8 mouse cellular contexts compared by ENCODE assay signal in genomic region chr16:13371740-13372287, GRCm38 (mm10).
A peak's percentile ranks its signal among the peaks of the same experiment; 100 is the strongest.
DNase-seq lines count a peak whose midpoint lies in the region; ATAC-seq and TF ChIP-seq lines count a peak whose summit lies in the region.

No protein-coding gene starts in this region.

- H3K9me3 ChIP-seq in embryonic facial prominence, embryonic 11.5 days (replicated peaks; ENCODE audit: control insufficient read depth, low read length): no peaks in the 10 kb centered on the region
- H3K9me3 ChIP-seq in intestine, postnatal 0 days (ENCODE audit: control insufficient read depth): no peaks in the 10 kb centered on the region

- no peak overlapping the region for H3K4me2 ChIP-seq in embryonic facial prominence, embryonic 11.5 days (ENCODE audit: low read depth, low read length)
- H3K4me2 ChIP-seq in intestine, postnatal 0 days (replicated peaks; ENCODE audit: low read depth): peak overlapping the region; percentile 24; the same call in 1 of the 2 replicates

- ATAC-seq in embryonic facial prominence, embryonic 11.5 days (replicated peaks; ENCODE audit: insufficient number of reproducible peaks, low FRiP score, low TSS enrichment, low read depth): peak; percentile 52; the same call in 1 of the 2 replicates
- ATAC-seq in intestine, postnatal 0 days: peak; percentile 73
- peak; percentile 85 for ATAC-seq in megakaryocyte progenitor cell, adult 5-6 weeks (replicated peaks; ENCODE audit: poor library complexity)
- no peak for ATAC-seq in erythroblast, adult 5-6 weeks (replicated peaks; ENCODE audit: low FRiP score, poor library complexity, severe bottlenecking)

- no peaks in the 10 kb centered on the region for H3K4me1 ChIP-seq in embryonic facial prominence, embryonic 11.5 days (ENCODE audit: control insufficient read depth, insufficient read depth, low read length)
- H3K4me1 ChIP-seq in intestine, postnatal 0 days (replicated peaks; ENCODE audit: control insufficient read depth, insufficient read depth, low read length): no peaks in the 10 kb centered on the region

- 31% methylated on average over 11 of the region's 11 CpGs for WGBS in embryonic facial prominence, embryonic 11.5 days
- WGBS in intestine, postnatal 0 days: 12% methylated on average over 11 of the region's 11 CpGs

- intact Hi-C loops in left cerebral cortex, postnatal 25 days (cut with DNase I): no loop called here

- H3K36me3 ChIP-seq in embryonic facial prominence, embryonic 11.5 days (replicated peaks; ENCODE audit: control insufficient read depth, insufficient read depth, low read depth, low read length): no peaks in the 10 kb centered on the region
- no peaks in the 10 kb centered on the region; the same call in 1 of the 2 replicates for H3K36me3 ChIP-seq in intestine, postnatal 0 days (ENCODE audit: control insufficient read depth, insufficient read depth)

- no peak for TF ChIP-seq CTCF in intestine, postnatal 0 days (IDR thresholded peaks at IDR 0.05; ENCODE audit: low read depth)

- no peaks in the 10 kb centered on the region for H3K27me3 ChIP-seq in embryonic facial prominence, embryonic 11.5 days (ENCODE audit: control insufficient read depth, insufficient read depth, low read length)
- no peaks in the 10 kb centered on the region for H3K27me3 ChIP-seq in intestine, postnatal 0 days (replicated peaks; ENCODE audit: control insufficient read depth, insufficient read depth, low read length)

- no peak overlapping the region for H3K27ac ChIP-seq in embryonic facial prominence, embryonic 11.5 days (replicated peaks; ENCODE audit: low read depth, low read length)
- H3K27ac ChIP-seq in intestine, postnatal 0 days (ENCODE audit: low read depth, low read length): no peak overlapping the region; the same call in 1 of the 2 replicates

- no peak overlapping the region for H3K4me3 ChIP-seq in embryonic facial prominence, embryonic 11.5 days (ENCODE audit: low read depth, low read length)
- H3K4me3 ChIP-seq in intestine, postnatal 0 days (ENCODE audit: low read depth, low read length): no peak overlapping the region

- DNase-seq in adrenal gland, postnatal 36 days: peak; percentile 96 to 97
- peak; percentile 64 for DNase-seq in embryonic facial prominence, embryonic 11.5 days (ENCODE audit: low spot score)
- DNase-seq in gonadal fat pad, adult 2 months (ENCODE audit: low read depth): peak; percentile 78
- DNase-seq in left cerebral cortex, postnatal 25 days (ENCODE audit: low spot score in 2 of 2): peak; percentile 77 to 93
- peak; percentile 71 for DNase-seq in right cerebral cortex, postnatal 4 days

- no peak overlapping the region for H3K9ac ChIP-seq in embryonic facial prominence, embryonic 11.5 days (replicated peaks; ENCODE audit: low read length)
- no peak overlapping the region for H3K9ac ChIP-seq in intestine, postnatal 0 days (ENCODE audit: low read depth, low read length)
